ENCODE assay signal across 30 mouse cellular contexts in the genomic region with DNA sequence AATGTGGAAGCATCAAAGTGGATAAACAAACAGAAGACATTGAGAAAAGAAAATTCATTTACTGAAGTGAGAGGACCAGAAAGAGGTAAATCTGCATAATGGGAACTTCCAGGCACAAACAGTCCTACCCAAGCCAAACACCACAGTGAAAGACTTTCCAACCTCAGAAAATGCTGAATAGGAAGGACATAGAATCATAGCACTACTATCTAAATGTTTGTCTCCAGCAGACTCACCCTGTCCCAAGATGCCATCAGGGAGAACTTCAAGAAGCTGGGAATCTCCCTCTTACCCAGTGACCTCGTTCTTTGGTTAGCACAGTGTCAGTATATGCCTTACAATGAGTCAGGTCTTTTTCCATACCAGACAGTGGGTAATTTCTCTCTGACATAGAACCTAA.
"Had no signal": no experiment of that assay in that cellular context is flagged by ENCODE, and none has a peak within 500 bp of the region (broad histone marks: within the 10 kb centered on the region; RNA-seq: fewer than 3 reads in every experiment).

No protein-coding gene starts in this region.

- H3K4me3 ChIP-seq: limb, embryonic 10.5 days; limb, embryonic 12.5 days; limb, embryonic 13.5 days; limb, embryonic 15.5 days; liver, embryonic 12.5 days; liver, embryonic 13.5 days; liver, embryonic 15.5 days; lung, embryonic 15.5 days; megakaryocyte, embryonic 14.5 days; midbrain, embryonic 10.5 days; midbrain, embryonic 12.5 days; midbrain, embryonic 13.5 days; midbrain, embryonic 15.5 days; myocyte; neural tube, embryonic 12.5 days had no signal

- H3K9me3 ChIP-seq: limb, embryonic 10.5 days; limb, embryonic 12.5 days; limb, embryonic 13.5 days; limb, embryonic 15.5 days; liver, embryonic 12.5 days; liver, embryonic 13.5 days; liver, embryonic 15.5 days; lung, embryonic 15.5 days; megakaryocyte, embryonic 14.5 days; midbrain, embryonic 10.5 days; midbrain, embryonic 12.5 days; midbrain, embryonic 13.5 days; midbrain, embryonic 15.5 days; neural tube, embryonic 12.5 days had no signal

- H3K27me3 ChIP-seq: limb, embryonic 12.5 days; limb, embryonic 13.5 days; limb, embryonic 15.5 days; liver, embryonic 12.5 days; liver, embryonic 13.5 days; liver, embryonic 15.5 days; lung, embryonic 15.5 days; megakaryocyte, embryonic 14.5 days; midbrain, embryonic 12.5 days; midbrain, embryonic 13.5 days; midbrain, embryonic 15.5 days; neural tube, embryonic 12.5 days had no signal

- H3K36me3 ChIP-seq: limb, embryonic 10.5 days; limb, embryonic 12.5 days; limb, embryonic 13.5 days; limb, embryonic 15.5 days; liver, embryonic 12.5 days; liver, embryonic 13.5 days; liver, embryonic 15.5 days; lung, embryonic 15.5 days; midbrain, embryonic 10.5 days; midbrain, embryonic 12.5 days; midbrain, embryonic 13.5 days; midbrain, embryonic 15.5 days; neural tube, embryonic 12.5 days had no signal

- H3K27ac ChIP-seq: limb, embryonic 10.5 days; limb, embryonic 12.5 days; limb, embryonic 13.5 days; limb, embryonic 15.5 days; liver, embryonic 12.5 days; liver, embryonic 13.5 days; liver, embryonic 14.5 days; liver, embryonic 15.5 days; lung, embryonic 15.5 days; macrophage; midbrain, embryonic 10.5 days; midbrain, embryonic 12.5 days; midbrain, embryonic 13.5 days; midbrain, embryonic 15.5 days; neural tube, embryonic 12.5 days had no signal

- H3K9ac ChIP-seq: limb, embryonic 12.5 days; limb, embryonic 13.5 days; limb, embryonic 15.5 days; liver, embryonic 12.5 days; liver, embryonic 13.5 days; liver, embryonic 14.5 days; liver, embryonic 15.5 days; liver, postnatal 0 days; lung, embryonic 14.5 days; lung, embryonic 15.5 days; midbrain, embryonic 12.5 days; midbrain, embryonic 13.5 days; midbrain, embryonic 15.5 days; neural tube, embryonic 12.5 days had no signal

- H3K4me1 ChIP-seq: limb, embryonic 10.5 days; limb, embryonic 12.5 days; limb, embryonic 13.5 days; limb, embryonic 15.5 days; liver, embryonic 12.5 days; liver, embryonic 13.5 days; liver, embryonic 15.5 days; lung, embryonic 15.5 days; megakaryocyte, embryonic 14.5 days; midbrain, embryonic 10.5 days; midbrain, embryonic 12.5 days; midbrain, embryonic 13.5 days; midbrain, embryonic 15.5 days; neural tube, embryonic 12.5 days had no signal

- DNase-seq: left cerebral cortex, postnatal 4 days; liver; liver, embryonic 13.5 days; liver, postnatal 0 days; lung, adult 18-20 months; lung, adult 2 months; lung, embryonic 14.5 days; lung, postnatal 10 days; lung, postnatal 14 days; lung, postnatal 36 days; lung, postnatal 4 days; midbrain, embryonic 14.5 days had no signal

- H3K4me2 ChIP-seq: limb, embryonic 12.5 days; limb, embryonic 13.5 days; limb, embryonic 15.5 days; liver, embryonic 11.5 days; liver, embryonic 12.5 days; liver, embryonic 13.5 days; liver, embryonic 15.5 days; lung, embryonic 14.5 days; lung, embryonic 15.5 days; midbrain, embryonic 11.5 days; midbrain, embryonic 12.5 days; midbrain, embryonic 13.5 days; midbrain, embryonic 15.5 days; neural tube, embryonic 12.5 days had no signal
